Mouse (Mus musculus) erythroblast, embryonic 14.5 days (primary cell): Measurements from ENCODE around the gene Olfr1361. TPM values are rescaled to one million over a fixed set of nuclear protein-coding genes. Genes with fewer than 3 reads are reported as not detected.

Source experiments
- H3K27me3 ChIP-seq: 2 replicates; pipeline ENCODE4 v1.6.1; 2012; ENCODE audit warnings: inconsistent platforms; ENCODE audit not compliant: control insufficient read depth
- H3K36me3 ChIP-seq: 2 replicates; pipeline ENCODE4 v1.6.1; 2012; ENCODE audit warnings: mild to moderate bottlenecking, inconsistent platforms; ENCODE audit not compliant: control insufficient read depth
- H3K4me1 ChIP-seq: 2 replicates; pipeline ENCODE4 v1.6.1; 2012; ENCODE audit warnings: inconsistent platforms; ENCODE audit not compliant: control insufficient read depth
- H3K4me3 ChIP-seq: replicated peaks from 2 replicates; pipeline ENCODE3; 2012; ENCODE audit warnings: moderate library complexity, mild to moderate bottlenecking, inconsistent platforms
- H3K9me3 ChIP-seq: 2 replicates; pipeline ENCODE4 v1.6.1; 2012; ENCODE audit warnings: low read length, inconsistent platforms, mixed read lengths; ENCODE audit not compliant: control insufficient read depth
- GATA1 ChIP-seq: IDR thresholded peaks from 2 replicates; pipeline ENCODE4 v1.6.1; 2012; ENCODE audit warnings: low read length, inconsistent platforms, mixed read lengths
- TAL1 ChIP-seq: IDR thresholded peaks from 3 replicates; pipeline ENCODE4 v1.6.1; 2012; ENCODE audit warnings: low read length, inconsistent platforms, mixed read lengths
- polyA plus RNA-seq: library from polyadenylated mRNA; stranded (reverse); fragments of >175 nt; gene quantifications from 2 replicates; pipeline ENCODE4 v1.2.3, GENCODE M21; 2012

The Olfr1361 gene
- not detected in 2 replicates for polyA plus RNA-seq

DNA sequence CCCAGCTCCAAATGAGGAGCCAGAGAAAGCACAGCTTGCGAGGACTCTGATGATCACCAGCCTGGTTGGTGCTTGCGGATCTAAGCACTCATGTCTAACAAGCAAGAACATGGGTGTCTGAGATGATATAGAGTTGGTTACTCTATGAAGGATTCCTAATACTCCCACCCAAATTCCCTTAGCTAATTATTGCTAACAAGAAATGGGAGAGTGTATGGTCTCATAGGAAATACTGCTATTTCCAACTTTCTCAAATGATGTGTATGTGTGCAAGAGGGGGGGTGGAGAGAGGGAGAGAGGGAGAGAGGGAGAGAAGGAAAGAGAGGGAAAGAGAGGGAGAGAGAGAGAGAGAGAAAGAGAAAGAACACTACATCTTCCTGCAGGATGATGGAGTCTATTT, at the start of gene Olfr1361:
Olfr1361 (minus strand) TSS at position 101 of the 400 bp plus-strand sequence.
- TF ChIP-seq TAL1 (no peak), GATA1 (no peak)
- no peaks in the 10 kb centered on the region for H3K4me1 ChIP-seq
- no peaks in the 10 kb centered on the region for H3K9me3 ChIP-seq
- no peaks in the 10 kb centered on the region for H3K36me3 ChIP-seq
- no peaks in the 10 kb centered on the region for H3K27me3 ChIP-seq
- no peak within 1 kb of the TSS for H3K4me3 ChIP-seq

DNA sequence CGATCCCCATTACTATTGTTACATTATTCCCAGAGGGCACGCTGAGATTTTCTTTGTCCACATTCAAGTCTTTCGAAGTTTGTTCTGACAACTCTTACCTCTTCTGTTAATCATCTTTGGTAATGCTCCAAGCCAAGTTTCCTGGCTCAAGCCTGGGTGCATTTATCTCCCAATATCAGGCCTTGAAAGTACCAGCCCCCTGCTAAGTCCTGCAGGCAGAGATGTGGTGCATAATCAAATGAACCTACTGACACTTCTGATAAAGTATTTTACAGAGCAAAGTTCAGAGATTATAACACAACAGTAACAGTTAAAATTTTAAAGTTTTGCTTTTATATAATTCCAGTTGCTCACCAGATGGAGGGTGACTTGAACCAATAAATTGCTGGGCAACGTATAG, 48.5 kb upstream of the Olfr1361 start:
- peaks cover 39% of the 10 kb centered on the region for H3K4me1 ChIP-seq
- peak overlapping the region; percentile 86 for H3K4me3 ChIP-seq
- H3K36me3 ChIP-seq: no peaks in the 10 kb centered on the region
- H3K27me3 ChIP-seq: no peaks in the 10 kb centered on the region
- TF ChIP-seq GATA1 (no peak), TAL1 (no peak)
- H3K9me3 ChIP-seq: no peaks in the 10 kb centered on the region

DNA sequence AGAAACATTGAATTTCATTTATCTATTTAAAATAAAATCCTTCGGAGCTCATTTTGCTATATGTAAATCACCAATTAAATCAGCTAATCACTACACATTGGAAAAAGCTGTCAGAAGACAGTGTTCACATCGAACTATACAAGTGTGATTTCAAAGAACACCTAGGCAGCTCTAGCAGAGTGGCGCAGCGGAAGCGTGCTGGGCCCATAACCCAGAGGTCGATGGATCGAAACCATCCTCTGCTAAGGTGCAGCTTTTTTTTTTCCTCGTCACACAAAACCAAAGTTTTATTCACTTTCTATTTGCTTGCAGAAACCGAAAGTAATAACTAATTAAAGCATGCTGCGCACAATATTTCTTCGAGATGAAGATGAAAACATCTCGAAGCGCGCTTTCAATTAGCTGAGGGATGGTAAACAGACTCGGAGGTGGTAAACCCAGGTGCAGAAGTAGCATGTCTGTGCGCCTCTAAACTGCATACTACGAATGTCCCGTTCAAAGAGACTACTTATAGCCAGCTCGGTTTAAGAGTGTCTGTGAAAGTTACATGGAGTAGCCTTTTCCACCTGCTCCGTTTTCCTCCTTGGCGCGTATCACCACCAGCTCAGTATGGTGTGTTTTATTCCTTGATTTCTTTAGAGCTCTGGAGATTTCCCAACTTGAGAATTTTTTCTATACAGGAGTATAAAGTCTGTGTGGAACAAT, 47.8 kb upstream of the Olfr1361 start:
- Histone ChIP-seq H3K9me3 (no peaks in the 10 kb centered on the region), H3K27me3 (no peaks in the 10 kb centered on the region), H3K36me3 (no peaks in the 10 kb centered on the region), H3K4me3 (peak overlapping the region; percentile 86), H3K4me1 (peaks cover 38% of the 10 kb centered on the region)
- no peak for TF ChIP-seq TAL1
- TF ChIP-seq GATA1: no peak

DNA sequence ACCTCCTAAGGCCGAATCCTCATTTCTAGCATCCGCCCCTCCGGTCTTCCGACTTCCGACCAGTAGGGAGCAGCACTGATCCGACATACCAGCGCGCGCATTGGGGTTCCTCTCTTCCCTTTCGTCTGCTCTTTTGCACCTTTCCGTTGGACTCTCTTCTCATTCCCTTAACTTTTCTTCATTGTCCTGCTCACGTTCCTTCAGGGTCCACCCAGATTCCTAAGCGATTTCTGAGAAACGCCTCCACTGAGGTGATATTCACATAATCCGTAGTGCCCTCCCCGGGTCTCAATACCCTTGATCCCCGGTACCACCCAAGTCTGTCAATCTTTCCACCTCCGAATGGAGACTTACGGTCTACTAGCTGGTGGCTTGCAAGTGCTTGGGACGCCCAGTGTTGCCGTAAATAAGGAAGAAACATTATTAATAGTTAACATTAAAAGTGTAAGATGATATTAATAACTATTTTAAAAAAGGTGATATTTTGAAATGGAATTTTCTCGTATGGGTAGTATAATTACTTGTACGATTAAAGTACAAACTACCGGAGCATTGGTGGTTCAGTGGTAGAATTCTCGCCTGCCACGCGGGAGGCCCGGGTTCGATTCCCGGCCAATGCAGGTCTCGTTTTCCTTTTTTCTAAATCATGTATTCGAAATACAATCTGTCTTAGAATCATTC, 47.0 kb upstream of the Olfr1361 start:
- Histone ChIP-seq H3K9me3 (no peaks in the 10 kb centered on the region), H3K36me3 (no peaks in the 10 kb centered on the region), H3K4me3 (peak overlapping the region; percentile 86), H3K4me1 (peaks cover 33% of the 10 kb centered on the region), H3K27me3 (peaks cover 2% of the 10 kb centered on the region)
- no peak for TF ChIP-seq GATA1
- TF ChIP-seq TAL1: no peak

DNA sequence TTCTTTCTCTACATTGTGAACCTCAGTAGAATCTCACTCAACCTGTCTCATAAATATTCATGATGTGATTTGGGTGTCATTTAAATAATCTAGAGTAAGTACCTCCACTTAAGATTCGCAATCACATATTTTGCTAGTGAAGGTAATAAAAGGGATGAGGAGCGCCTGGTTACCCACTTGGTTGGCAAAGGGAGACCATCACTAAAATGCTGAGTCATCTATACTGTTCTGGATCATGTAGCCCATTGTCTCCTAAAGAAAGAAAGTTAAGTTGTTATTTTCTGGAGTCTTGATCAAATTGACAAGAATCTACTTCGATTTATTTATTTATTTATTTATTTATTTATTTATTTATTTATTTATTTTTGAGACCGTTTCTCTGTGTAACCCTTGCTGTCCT, 43.5 kb upstream of the Olfr1361 start:
- TF ChIP-seq GATA1: no peak
- TF ChIP-seq TAL1: no peak
- H3K36me3 ChIP-seq: no peaks in the 10 kb centered on the region
- no peaks in the 10 kb centered on the region for H3K9me3 ChIP-seq
- no peak overlapping the region for H3K4me3 ChIP-seq
- peaks cover 15% of the 10 kb centered on the region for H3K4me1 ChIP-seq
- H3K27me3 ChIP-seq: peaks cover 6% of the 10 kb centered on the region

DNA sequence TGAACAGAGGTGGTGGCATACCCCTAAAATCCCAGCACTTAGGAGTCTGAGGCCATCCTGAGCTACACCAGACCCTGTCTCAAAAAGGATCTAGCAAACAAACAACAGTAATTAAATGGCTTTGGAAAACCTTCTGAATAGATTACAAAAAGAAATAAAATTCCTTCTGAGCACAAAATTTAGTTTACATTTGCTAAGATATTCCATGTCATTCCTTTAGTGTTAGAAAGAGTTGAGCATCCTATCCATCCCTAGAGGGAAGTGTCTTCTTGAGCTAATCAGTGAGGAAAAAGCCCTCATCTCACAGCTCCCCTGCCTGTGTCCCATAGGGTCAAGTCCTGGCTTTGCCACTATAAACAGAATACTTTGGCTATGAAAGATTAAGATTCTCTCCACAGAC, 34.6 kb upstream of the Olfr1361 start, which contains the start of gene Olfr1359:
Olfr1359 (plus strand) TSS at position 301 of the 400 bp plus-strand sequence.
- Histone ChIP-seq H3K9me3 (no peaks in the 10 kb centered on the region), H3K36me3 (no peaks in the 10 kb centered on the region), H3K4me1 (peaks cover 2% of the 10 kb centered on the region; the same call in 1 of the 2 replicates), H3K4me3 (no peak within 1 kb of the TSS), H3K27me3 (peaks cover 2% of the 10 kb centered on the region)
- TF ChIP-seq GATA1 (no peak), TAL1 (no peak)

DNA sequence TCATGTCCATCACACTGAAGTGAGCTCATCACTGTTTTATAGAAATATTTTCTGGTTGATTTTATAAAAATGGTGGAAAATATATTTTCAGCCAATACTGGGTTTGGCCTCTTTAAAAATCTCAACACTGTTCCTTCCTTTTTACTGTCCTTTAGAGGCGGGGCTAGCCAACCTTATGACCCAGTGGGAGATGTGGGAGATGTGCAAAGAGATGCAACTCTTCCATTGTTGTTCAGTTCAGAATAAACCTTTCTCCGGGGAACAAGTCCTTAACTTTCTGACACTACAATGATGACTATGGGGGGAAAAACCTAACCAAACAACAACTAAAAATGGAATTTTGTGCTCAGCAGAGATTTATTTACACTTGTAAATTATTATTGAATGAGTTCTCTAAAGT, 14.1 kb upstream of the Olfr1361 start, which contains the start of gene Olfr1360:
Olfr1360 (minus strand) TSS at position 101 of the 400 bp plus-strand sequence.
- Histone ChIP-seq H3K9me3 (no peaks in the 10 kb centered on the region), H3K4me1 (no peaks in the 10 kb centered on the region), H3K27me3 (no peaks in the 10 kb centered on the region), H3K36me3 (no peaks in the 10 kb centered on the region), H3K4me3 (no peak within 1 kb of the TSS)
- TF ChIP-seq GATA1 (no peak), TAL1 (no peak)

DNA sequence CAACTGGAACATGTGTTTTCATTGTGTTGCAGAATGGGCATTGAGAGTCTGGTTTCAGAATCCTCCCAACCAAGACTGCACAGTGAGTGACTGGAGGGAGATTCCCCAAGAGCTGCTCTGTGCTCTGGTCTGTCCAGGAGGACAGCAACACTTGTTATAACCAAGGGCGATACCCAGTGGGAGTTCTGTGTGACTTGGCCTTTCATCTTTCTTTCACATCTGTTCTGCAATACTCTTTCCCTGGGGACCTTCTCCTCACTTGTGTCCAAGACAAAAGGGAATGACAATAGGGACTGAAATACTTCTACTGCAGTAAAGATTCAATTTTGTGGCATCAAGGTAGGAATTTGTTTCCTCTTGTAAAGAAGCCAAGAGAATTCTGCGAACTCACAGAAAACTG, 20.8 kb downstream of the Olfr1361 start, which contains the start of gene Olfr11:
Olfr11 (minus strand) TSS at position 101 of the 400 bp plus-strand sequence.
- Histone ChIP-seq H3K9me3 (no peaks in the 10 kb centered on the region), H3K36me3 (no peaks in the 10 kb centered on the region), H3K4me3 (no peak within 1 kb of the TSS), H3K27me3 (no peaks in the 10 kb centered on the region), H3K4me1 (no peaks in the 10 kb centered on the region)
- TF ChIP-seq GATA1: no peak

DNA sequence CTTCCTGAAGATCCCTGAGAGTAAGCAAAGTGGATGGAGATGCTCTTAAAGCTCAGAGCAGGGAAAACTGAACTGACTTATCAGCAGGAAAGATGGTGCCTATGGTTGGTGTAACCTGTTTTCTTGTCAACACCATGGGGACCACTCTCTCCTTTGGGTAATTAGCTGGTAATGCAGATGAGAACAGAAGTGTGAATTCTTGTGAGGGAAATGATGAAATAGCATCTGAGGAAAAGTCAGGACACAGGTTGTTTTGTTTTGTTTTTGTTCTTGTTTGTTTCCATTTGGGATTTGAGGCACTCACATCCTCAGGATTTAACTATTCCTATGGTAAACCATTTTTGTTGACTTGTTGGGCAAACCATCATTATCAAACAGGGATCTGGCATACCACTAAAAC, 49.3 kb downstream of the Olfr1361 start, which contains the start of gene Olfr1362:
Olfr1362 (minus strand) TSS at position 101 of the 400 bp plus-strand sequence.
- no peak for TF ChIP-seq TAL1
- no peaks in the 10 kb centered on the region for H3K9me3 ChIP-seq
- H3K4me1 ChIP-seq: no peaks in the 10 kb centered on the region
- no peaks in the 10 kb centered on the region for H3K36me3 ChIP-seq
- H3K27me3 ChIP-seq: no peaks in the 10 kb centered on the region
- no peak within 1 kb of the TSS for H3K4me3 ChIP-seq

Other genes starting within 250 kb of the Olfr1361 start
- 0.04 and 0.05 TPM in 2 replicates for gene Pgbd1, start 222.3 kb downstream of the Olfr1361 start, polyA plus RNA-seq
- gene Zscan26, start 209.7 kb downstream of the Olfr1361 start, polyA plus RNA-seq: 0.08 and 0.09 TPM in 2 replicates
- gene Nkapl, start 194.9 kb downstream of the Olfr1361 start, polyA plus RNA-seq: 0.37 and 0.41 TPM in 2 replicates
- 0.01 TPM in 1 of 2 replicates, not detected in the other for gene Zkscan4, start 184.5 kb downstream of the Olfr1361 start, polyA plus RNA-seq
- not detected in 2 replicates for gene Gm10065, start 183.9 kb downstream of the Olfr1361 start, polyA plus RNA-seq
- gene AK157302, start 168.2 kb downstream of the Olfr1361 start, polyA plus RNA-seq: 0.05 and 0.06 TPM in 2 replicates
- 3.7 and 5.8 TPM in 2 replicates for gene Gm11273, start 162.0 kb downstream of the Olfr1361 start, polyA plus RNA-seq
- gene Zkscan8, start 132.3 kb downstream of the Olfr1361 start, polyA plus RNA-seq: 0.01 and 0.14 TPM in 2 replicates
- gene Olfr1366, start 120.6 kb downstream of the Olfr1361 start, polyA plus RNA-seq: not detected in 2 replicates
- gene Olfr1535, start 103.5 kb downstream of the Olfr1361 start, polyA plus RNA-seq: not detected in 2 replicates
- gene Olfr1364, start 81.6 kb downstream of the Olfr1361 start, polyA plus RNA-seq: not detected in 2 replicates
- not detected in 2 replicates for gene Olfr1362, start 49.4 kb downstream of the Olfr1361 start, polyA plus RNA-seq
- 0.04 TPM in 1 of 2 replicates, not detected in the other for gene Olfr11, start 20.9 kb downstream of the Olfr1361 start, polyA plus RNA-seq
- not detected in 2 replicates for gene Olfr1360, start 14.0 kb upstream of the Olfr1361 start, polyA plus RNA-seq
- not detected in 2 replicates for gene Olfr1359, start 34.7 kb upstream of the Olfr1361 start, polyA plus RNA-seq
- 2.0 and 7.9 TPM in 2 replicates for gene Hist1h2bl, start 52.8 kb upstream of the Olfr1361 start, polyA plus RNA-seq
- gene Hist1h2ai, start 53.0 kb upstream of the Olfr1361 start, polyA plus RNA-seq: 28.0 and 37.9 TPM in 2 replicates
- 27.8 and 67.4 TPM in 2 replicates for gene Hist1h3h, start 54.3 kb upstream of the Olfr1361 start, polyA plus RNA-seq
- gene Hist1h2bm, start 58.7 kb upstream of the Olfr1361 start, polyA plus RNA-seq: 1.8 and 3.9 TPM in 2 replicates
- 1.3 and 2.7 TPM in 2 replicates for gene Hist1h4j, start 71.7 kb upstream of the Olfr1361 start, polyA plus RNA-seq
- gene Hist1h4k, start 87.1 kb upstream of the Olfr1361 start, polyA plus RNA-seq: 23.3 and 64.1 TPM in 2 replicates
- gene Hist1h2ak, start 90.4 kb upstream of the Olfr1361 start, polyA plus RNA-seq: 57.8 and 123 TPM in 2 replicates
- 2.7 and 5.2 TPM in 2 replicates for gene Hist1h2bn, start 90.7 kb upstream of the Olfr1361 start, polyA plus RNA-seq
- gene Hist1h1b, start 117.2 kb upstream of the Olfr1361 start, polyA plus RNA-seq: 2.6 and 5.0 TPM in 2 replicates
- gene Hist1h3i, start 120.0 kb upstream of the Olfr1361 start, polyA plus RNA-seq: 16.8 and 41.5 TPM in 2 replicates
- gene Hist1h2an, start 123.8 kb upstream of the Olfr1361 start, polyA plus RNA-seq: 15.8 and 41.3 TPM in 2 replicates
- 2.2 and 5.1 TPM in 2 replicates for gene Hist1h2bp, start 124.1 kb upstream of the Olfr1361 start, polyA plus RNA-seq
- gene Hist1h2bq, start 146.8 kb upstream of the Olfr1361 start, polyA plus RNA-seq: 12.6 and 20.2 TPM in 2 replicates
- gene Hist1h2ao, start 147.1 kb upstream of the Olfr1361 start, polyA plus RNA-seq: 4,119 and 4,310 TPM in 2 replicates
- gene Hist1h4m, start 148.4 kb upstream of the Olfr1361 start, polyA plus RNA-seq: 26.4 and 43.3 TPM in 2 replicates
- 0.78 and 5.7 TPM in 2 replicates for gene Hist1h4n, start 168.8 kb upstream of the Olfr1361 start, polyA plus RNA-seq
- 9,149 and 11,620 TPM in 2 replicates for gene Hist1h2ap, start 170.1 kb upstream of the Olfr1361 start, polyA plus RNA-seq
- 12.4 and 21.9 TPM in 2 replicates for gene Hist1h2br, start 170.4 kb upstream of the Olfr1361 start, polyA plus RNA-seq